27 mouse cellular contexts compared by ENCODE assay signal in the genomic region with DNA sequence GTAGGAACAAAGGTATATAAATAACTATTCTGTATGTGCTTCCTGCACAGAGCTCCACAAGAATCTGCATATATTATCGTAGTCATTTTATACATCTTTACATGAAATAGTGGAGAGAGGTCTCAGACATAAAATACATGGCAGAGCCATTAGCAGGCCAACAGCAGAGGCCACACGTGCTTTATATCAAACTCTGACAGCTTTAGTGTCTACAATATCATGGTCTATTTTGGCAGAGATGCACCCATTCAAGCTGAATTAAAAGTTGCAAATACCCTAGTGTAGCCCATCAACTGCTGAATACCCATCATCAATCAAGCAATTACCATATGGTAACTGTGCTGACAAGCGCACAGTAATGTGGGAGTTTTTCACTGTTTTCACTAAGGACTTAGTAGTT.
A peak's percentile ranks its signal among the peaks of the same experiment; 100 is the strongest.
DNase-seq lines count a peak whose midpoint lies in the region; ATAC-seq lines count a peak whose summit lies in the region.
"Had no signal": no experiment of that assay in that cellular context is flagged by ENCODE, and none has a peak within 500 bp of the region (broad histone marks: within the 10 kb centered on the region; RNA-seq: fewer than 3 reads in every experiment).

No protein-coding gene starts in this region.

- DNase-seq in forebrain, embryonic 14.5 days (ENCODE audit: low spot score): peak; percentile 6
- no peak for DNase-seq in kidney, adult 18-20 months
- DNase-seq in neural tube, embryonic 10.5 days (ENCODE audit: extremely low spot score, low spot score): no peak
- no peak for DNase-seq in left cerebral cortex, postnatal 25 days (ENCODE audit: low spot score in 2 of 2)
- DNase-seq: adrenal gland, adult 2 months; adrenal gland, postnatal 36 days; cerebellum, adult 8-10 months; cerebellum, postnatal 25 days; gastrocnemius, postnatal 25 days; heart, adult 11 months; heart, postnatal 10 days; kidney, postnatal 10 days; layer of hippocampus, adult 9-11 months; liver; lung, adult 2 months; right cerebral cortex, postnatal 25 days had no signal

- no peaks in the 10 kb centered on the region for H3K9me3 ChIP-seq in forebrain, embryonic 14.5 days (replicated peaks; ENCODE audit: control insufficient read depth, low read length)
- no peaks in the 10 kb centered on the region for H3K9me3 ChIP-seq in forebrain, embryonic 15.5 days
- H3K9me3 ChIP-seq in kidney, embryonic 15.5 days (replicated peaks): no peaks in the 10 kb centered on the region
- no peaks in the 10 kb centered on the region for H3K9me3 ChIP-seq in neural tube, embryonic 12.5 days
- no peaks in the 10 kb centered on the region for H3K9me3 ChIP-seq in stomach, embryonic 16.5 days (replicated peaks; ENCODE audit: control insufficient read depth, low read length)
- H3K9me3 ChIP-seq: forebrain, embryonic 13.5 days; heart, embryonic 13.5 days had no signal

- no peak overlapping the region for H3K4me3 ChIP-seq in forebrain, embryonic 14.5 days (ENCODE audit: low read depth, low read length)
- no peak overlapping the region for H3K4me3 ChIP-seq in forebrain, embryonic 15.5 days
- H3K4me3 ChIP-seq in kidney, embryonic 15.5 days (replicated peaks): no peak overlapping the region
- no peak overlapping the region for H3K4me3 ChIP-seq in neural tube, embryonic 12.5 days
- H3K4me3 ChIP-seq in stomach, embryonic 16.5 days (replicated peaks; ENCODE audit: low read length): no peak overlapping the region
- H3K4me3 ChIP-seq: forebrain, embryonic 13.5 days; heart, embryonic 13.5 days had no signal

- no peaks in the 10 kb centered on the region; the same call in 1 of the 2 replicates for H3K4me1 ChIP-seq in forebrain, embryonic 14.5 days (ENCODE audit: control insufficient read depth, insufficient read depth, low read length)
- H3K4me1 ChIP-seq in forebrain, embryonic 15.5 days: no peaks in the 10 kb centered on the region
- no peaks in the 10 kb centered on the region for H3K4me1 ChIP-seq in kidney, embryonic 15.5 days
- peaks cover 3% of the 10 kb centered on the region; the same call in 1 of the 2 replicates for H3K4me1 ChIP-seq in neural tube, embryonic 12.5 days
- no peaks in the 10 kb centered on the region for H3K4me1 ChIP-seq in stomach, embryonic 16.5 days (ENCODE audit: control insufficient read depth, insufficient read depth, low read length)
- H3K4me1 ChIP-seq: forebrain, embryonic 13.5 days; heart, embryonic 13.5 days had no signal

- H3K27ac ChIP-seq in forebrain, embryonic 14.5 days (ENCODE audit: low read depth, low read length): no peak overlapping the region
- H3K27ac ChIP-seq in forebrain, embryonic 15.5 days (replicated peaks): no peak overlapping the region
- no peak overlapping the region for H3K27ac ChIP-seq in kidney, embryonic 15.5 days
- H3K27ac ChIP-seq in neural tube, embryonic 12.5 days: no peak overlapping the region
- no peak overlapping the region for H3K27ac ChIP-seq in stomach, embryonic 16.5 days (ENCODE audit: low read length)
- H3K27ac ChIP-seq: forebrain, embryonic 13.5 days; heart, embryonic 13.5 days; liver, embryonic 14.5 days had no signal

- H3K27me3 ChIP-seq in forebrain, embryonic 14.5 days (replicated peaks; ENCODE audit: control insufficient read depth, insufficient read depth, low read length): no peaks in the 10 kb centered on the region
- no peaks in the 10 kb centered on the region for H3K27me3 ChIP-seq in forebrain, embryonic 15.5 days
- no peaks in the 10 kb centered on the region for H3K27me3 ChIP-seq in kidney, embryonic 15.5 days
- no peaks in the 10 kb centered on the region for H3K27me3 ChIP-seq in neural tube, embryonic 12.5 days (replicated peaks)
- no peaks in the 10 kb centered on the region for H3K27me3 ChIP-seq in stomach, embryonic 16.5 days (ENCODE audit: control insufficient read depth, insufficient read depth, low read length)
- H3K27me3 ChIP-seq: CH12.LX; forebrain, embryonic 13.5 days; heart, embryonic 13.5 days had no signal

- H3K36me3 ChIP-seq in forebrain, embryonic 14.5 days (ENCODE audit: control insufficient read depth, insufficient read depth, low read length): no peaks in the 10 kb centered on the region
- no peaks in the 10 kb centered on the region for H3K36me3 ChIP-seq in forebrain, embryonic 15.5 days
- H3K36me3 ChIP-seq in kidney, embryonic 15.5 days: no peaks in the 10 kb centered on the region
- no peaks in the 10 kb centered on the region for H3K36me3 ChIP-seq in neural tube, embryonic 12.5 days
- no peaks in the 10 kb centered on the region for H3K36me3 ChIP-seq in stomach, embryonic 16.5 days (ENCODE audit: control insufficient read depth, insufficient read depth, low read length)
- H3K36me3 ChIP-seq: heart, embryonic 13.5 days had no signal

- intact Hi-C loops in left cerebral cortex, postnatal 25 days (cut with DNase I): no loop called here

- no peak for ATAC-seq in forebrain, embryonic 14.5 days
- no peak for ATAC-seq in forebrain, embryonic 15.5 days (replicated peaks)
- peak; percentile 94 for ATAC-seq in kidney, embryonic 15.5 days (replicated peaks; ENCODE audit: low FRiP score)
- ATAC-seq in neural tube, embryonic 12.5 days (ENCODE audit: low FRiP score, low read depth): peak; percentile 68
- peak; percentile 72 for ATAC-seq in stomach, embryonic 16.5 days (ENCODE audit: insufficient read depth, low FRiP score)
- ATAC-seq: activated CD4-positive, CD25-positive, alpha-beta regulatory T cell, adult 4 months; forebrain, embryonic 13.5 days; midbrain, embryonic 16.5 days had no signal

- no peak overlapping the region for H3K4me2 ChIP-seq in forebrain, embryonic 14.5 days (ENCODE audit: low read length)
- H3K4me2 ChIP-seq in forebrain, embryonic 15.5 days (replicated peaks): no peak overlapping the region
- no peak overlapping the region for H3K4me2 ChIP-seq in kidney, embryonic 15.5 days
- H3K4me2 ChIP-seq in neural tube, embryonic 12.5 days (replicated peaks): no peak overlapping the region
- no peak overlapping the region for H3K4me2 ChIP-seq in stomach, embryonic 16.5 days (ENCODE audit: low read depth, low read length)
- H3K4me2 ChIP-seq: forebrain, embryonic 13.5 days; heart, embryonic 13.5 days; midbrain, embryonic 11.5 days had no signal

- no peak overlapping the region for H3K9ac ChIP-seq in forebrain, embryonic 14.5 days (ENCODE audit: low read length)
- H3K9ac ChIP-seq in forebrain, embryonic 15.5 days (replicated peaks): no peak overlapping the region
- H3K9ac ChIP-seq in kidney, embryonic 15.5 days: no peak overlapping the region
- no peak overlapping the region for H3K9ac ChIP-seq in neural tube, embryonic 12.5 days
- no peak overlapping the region for H3K9ac ChIP-seq in stomach, embryonic 16.5 days (ENCODE audit: low read length)
- H3K9ac ChIP-seq: forebrain, embryonic 13.5 days; heart, embryonic 13.5 days; liver, embryonic 14.5 days had no signal

- WGBS in forebrain, embryonic 14.5 days: 74% methylated on average over 3 of the region's 3 CpGs
- 70% methylated on average over 3 of the region's 3 CpGs for WGBS in forebrain, embryonic 15.5 days
- WGBS in kidney, embryonic 15.5 days: 44% methylated on average over 3 of the region's 3 CpGs
- WGBS in neural tube, embryonic 12.5 days: 31% methylated on average over 3 of the region's 3 CpGs
- WGBS in stomach, embryonic 16.5 days: 41% methylated on average over 3 of the region's 3 CpGs

Comparison
In these comparisons a context has a peak if more than half of its experiments do, and no peak if none do; other contexts are left out.
1. ATAC-seq: peak in kidney, embryonic 15.5 days (single experiment), neural tube, embryonic 12.5 days (single experiment) and stomach, embryonic 16.5 days (single experiment); none in forebrain, embryonic 14.5 days (single experiment) and forebrain, embryonic 15.5 days (single experiment).